Mouse (Mus musculus): Measurements from ENCODE around the gene Gna12.

DNA sequence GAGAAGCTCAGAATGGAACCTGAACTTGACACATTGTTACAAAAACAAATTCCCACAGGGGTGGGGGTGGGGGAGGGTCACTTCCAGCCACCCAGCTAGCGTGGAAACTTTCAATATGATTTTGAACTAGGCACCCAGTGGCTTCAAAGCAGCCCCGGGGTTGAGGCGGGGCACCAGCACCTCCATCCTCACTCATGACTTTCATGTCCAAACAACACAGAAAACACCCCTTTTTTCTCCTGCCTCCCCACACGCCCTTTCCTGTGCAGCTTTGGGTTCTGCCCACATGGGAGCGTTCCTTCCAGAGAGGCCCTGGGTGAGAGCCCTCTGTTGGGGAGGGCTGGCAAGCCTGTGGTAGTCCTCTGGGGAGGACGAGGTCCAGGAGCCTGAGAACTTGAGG lies 41.0 kb upstream of the Gna12 start:
- no peak for TF ChIP-seq EP300 (IDR thresholded peaks at IDR 0.05; ENCODE audit: low read depth)
- no peak for TF ChIP-seq CTCF (IDR thresholded peaks at IDR 0.05; ENCODE audit: low read depth)
